Mouse (Mus musculus): ENCODE data around the gene Dcun1d4.

DNA sequence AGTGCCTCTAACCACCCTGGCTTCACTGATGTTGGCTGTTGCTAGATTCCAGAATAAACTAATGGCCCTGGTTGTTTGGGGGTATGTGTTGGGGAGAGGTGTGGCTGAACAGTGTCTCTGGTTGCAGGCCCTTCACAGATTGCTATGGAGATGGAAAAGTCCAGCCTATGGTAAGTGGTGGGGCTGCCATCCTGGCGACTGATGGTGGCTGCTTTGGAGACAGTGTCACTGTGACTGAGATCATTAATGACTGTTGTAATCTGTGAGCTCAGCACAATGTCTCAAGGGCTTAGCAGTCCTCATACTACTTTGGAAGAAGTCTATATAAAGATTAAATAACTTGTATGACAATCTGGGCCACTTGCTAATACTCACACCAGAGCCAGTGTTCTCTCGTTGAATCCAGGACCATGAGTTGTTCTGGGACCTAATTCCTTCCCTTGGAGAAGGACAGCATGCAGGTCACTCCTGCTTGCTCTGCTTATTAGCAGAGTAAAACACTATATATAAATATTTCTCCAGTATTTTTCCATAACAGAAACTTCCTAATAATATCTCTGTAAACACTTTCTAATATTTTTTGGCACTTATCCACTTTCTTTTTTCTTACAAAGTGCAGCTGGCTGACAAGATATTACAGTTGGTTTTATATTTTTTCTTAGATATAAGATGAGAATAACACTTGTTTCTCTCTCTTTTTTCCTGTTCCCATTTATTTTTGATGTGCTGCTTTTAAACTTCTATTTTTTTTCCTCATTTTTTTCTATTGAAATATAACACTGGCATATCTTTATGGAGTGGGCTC lies 26.1 kb upstream of the Dcun1d4 start:
- no peak for TF ChIP-seq CTCF (IDR thresholded peaks at IDR 0.05; ENCODE audit: low read depth)
- no peak for TF ChIP-seq EP300 (IDR thresholded peaks at IDR 0.05; ENCODE audit: low read depth)

Measured in heart, postnatal 0 days (tissue).